7 mouse cellular contexts compared by ENCODE assay signal in the genomic region with DNA sequence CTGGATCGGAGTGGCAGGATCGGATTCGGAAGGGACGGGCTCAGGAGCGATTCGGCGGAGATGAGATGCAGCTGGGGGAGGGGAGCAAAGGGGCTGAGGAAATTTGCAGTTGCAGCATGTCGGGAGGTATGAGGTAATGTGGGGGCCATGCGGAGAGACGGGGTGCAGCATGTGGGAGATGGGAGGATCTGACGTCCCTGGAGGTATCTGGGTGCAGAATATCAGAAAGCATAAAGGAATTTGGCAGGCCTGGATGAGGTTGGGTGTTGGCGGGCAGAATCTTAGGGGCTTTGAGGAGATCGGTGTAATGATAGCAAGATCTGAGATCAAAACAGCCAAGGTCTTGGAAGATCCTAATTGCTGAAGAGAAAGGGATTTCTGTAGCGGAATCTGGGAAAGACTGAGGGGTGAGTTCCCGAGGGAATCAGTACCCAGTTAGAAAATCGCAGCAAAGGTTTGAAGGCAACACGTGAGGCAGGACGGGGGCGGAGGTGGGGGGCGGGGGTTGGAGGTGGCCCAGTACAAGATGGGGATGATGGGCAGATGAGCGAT. TPM values are rescaled to one million over a fixed set of nuclear protein-coding genes. Genes with fewer than 3 reads are reported as not detected.
A peak's percentile ranks its signal among the peaks of the same experiment; 100 is the strongest.
DNase-seq lines count a peak whose midpoint lies in the region; ATAC-seq and TF ChIP-seq lines count a peak whose summit lies in the region.

No protein-coding gene starts in this region.

- DNase-seq in left cerebral cortex, postnatal 4 days: peak; percentile 33
- no peak for DNase-seq in left cerebral cortex, adult 9 months (ENCODE audit: low spot score in 2 of 2)
- peak; percentile 33 for DNase-seq in adipocyte (ENCODE audit: low spot score)
- DNase-seq in liver, embryonic 14.5 days (ENCODE audit: low read depth in 3 of 3, low spot score in 3 of 3): no peak
- no peak for DNase-seq in cerebellum, adult 9-11 months

- TF ChIP-seq CTCF in liver, embryonic 14.5 days (IDR thresholded peaks at IDR 0.05; ENCODE audit: low read depth): no peak

- WGBS in forebrain, embryonic 13.5 days: under 1% methylated on average over 21 of the region's 21 CpGs
- under 1% methylated on average over 21 of the region's 21 CpGs for WGBS in liver, embryonic 14.5 days (ENCODE audit: insufficient replicate concordance)
- under 1% methylated on average over 21 of the region's 21 CpGs for WGBS in stomach, embryonic 15.5 days

- no peaks in the 10 kb centered on the region for H3K27me3 ChIP-seq in forebrain, embryonic 13.5 days
- no peaks in the 10 kb centered on the region for H3K27me3 ChIP-seq in liver, embryonic 14.5 days (ENCODE audit: control insufficient read depth, insufficient read depth, low read length)
- no peaks in the 10 kb centered on the region for H3K27me3 ChIP-seq in stomach, embryonic 15.5 days (replicated peaks)

- H3K36me3 ChIP-seq in forebrain, embryonic 13.5 days (ENCODE audit: poor library complexity, severe bottlenecking): no peaks in the 10 kb centered on the region
- no peaks in the 10 kb centered on the region for H3K36me3 ChIP-seq in liver, embryonic 14.5 days (replicated peaks; ENCODE audit: control insufficient read depth, insufficient read depth, low read depth)
- no peaks in the 10 kb centered on the region for H3K36me3 ChIP-seq in stomach, embryonic 15.5 days

- peaks cover 29% of the 10 kb centered on the region for H3K4me1 ChIP-seq in forebrain, embryonic 13.5 days
- H3K4me1 ChIP-seq in liver, embryonic 14.5 days (replicated peaks; ENCODE audit: control insufficient read depth in 2 of 2, insufficient read depth in 2 of 2, low read length in 1 of 2): peaks cover 3 to 20% of the 10 kb centered on the region in 2 experiments; a peak in 3 of 4 replicates
- H3K4me1 ChIP-seq in stomach, embryonic 15.5 days: 0 out of 2 replicates have a peak, but pooled peaks cover 12% of the 10 kb centered on the region

- H3K4me3 ChIP-seq in forebrain, embryonic 13.5 days: peak overlapping the region; percentile 67
- H3K4me3 ChIP-seq in liver, embryonic 14.5 days (ENCODE audit: insufficient read depth in 1 of 2, low read depth in 2 of 2, low read length in 2 of 2): peak overlapping the region; percentile 70 to 72
- H3K4me3 ChIP-seq in stomach, embryonic 15.5 days (replicated peaks): peak overlapping the region; percentile 77

- H3K9ac ChIP-seq in forebrain, embryonic 13.5 days: peak overlapping the region; percentile 82
- peak overlapping the region; percentile 63 for H3K9ac ChIP-seq in liver, embryonic 14.5 days (replicated peaks)
- peak overlapping the region; percentile 65 for H3K9ac ChIP-seq in stomach, embryonic 15.5 days

- TF ChIP-seq EP300 in liver, embryonic 14.5 days (IDR thresholded peaks at IDR 0.05; ENCODE audit: low read depth): no peak

- ATAC-seq in forebrain, embryonic 13.5 days: peak; percentile 89
- peak; percentile 44; the same call in 1 of the 2 replicates for ATAC-seq in liver, embryonic 14.5 days (ENCODE audit: insufficient read depth)
- peak; percentile 63 for ATAC-seq in stomach, embryonic 15.5 days (ENCODE audit: insufficient read depth, low FRiP score, low read depth)

- intact Hi-C loops in left cerebral cortex, postnatal 4 days (cut with DNase I): no loop called here

- H3K4me2 ChIP-seq in forebrain, embryonic 13.5 days: peak overlapping the region; percentile 72
- H3K4me2 ChIP-seq in liver, embryonic 14.5 days (ENCODE audit: low read depth): peak overlapping the region; percentile 71
- peak overlapping the region; percentile 62 for H3K4me2 ChIP-seq in stomach, embryonic 15.5 days

- H3K27ac ChIP-seq in forebrain, embryonic 13.5 days: peak overlapping the region; percentile 51
- no peak overlapping the region for H3K27ac ChIP-seq in liver, embryonic 14.5 days
- no peak overlapping the region for H3K27ac ChIP-seq in stomach, embryonic 15.5 days

- H3K9me3 ChIP-seq in forebrain, embryonic 13.5 days (replicated peaks): no peaks in the 10 kb centered on the region
- no peaks in the 10 kb centered on the region for H3K9me3 ChIP-seq in liver, embryonic 14.5 days (ENCODE audit: control insufficient read depth, low read length)
- no peaks in the 10 kb centered on the region for H3K9me3 ChIP-seq in stomach, embryonic 15.5 days

RNA-seq across cellular contexts. Expression of a gene that starts 0.4 kb away (rescaled TPM):
- 100 to 1,000 TPM; 176 to 193 TPM for total RNA-seq in left cerebral cortex, postnatal 4 days (2021)
- 86.4 and 98.5 TPM in 2 replicates for polyA plus RNA-seq in forebrain, embryonic 13.5 days (2015; fragmentation: Nextera tagmentation; extraction: Ambion mirVana)
- 2.9 and 3.2 TPM in 2 replicates for polyA plus RNA-seq in liver, embryonic 14.5 days (2012; rRNA removed)
- polyA plus RNA-seq in liver, embryonic 14.5 days (2014; fragmentation: Nextera tagmentation; extraction: Ambion mirVana): 4.8 and 6.3 TPM in 2 replicates
- polyA plus RNA-seq in stomach, embryonic 15.5 days (2015; fragmentation: Nextera tagmentation; extraction: Ambion mirVana): 38.4 and 43.8 TPM in 2 replicates

Comparison
In these comparisons a context has a peak if more than half of its experiments do, and no peak if none do; other contexts are left out.
1. DNase-seq: peak in left cerebral cortex, postnatal 4 days (single experiment) and adipocyte (single experiment); none in left cerebral cortex, adult 9 months (0 of 2), liver, embryonic 14.5 days (0 of 3) and cerebellum, adult 9-11 months (single experiment).
2. Peak in every context shown above with its lines, with median percentiles within 50 percentile points of each other: ATAC-seq, H3K4me2 ChIP-seq, H3K4me3 ChIP-seq and H3K9ac ChIP-seq.